Mouse (Mus musculus): ENCODE results near the gene Tbx15.

- TF ChIP-seq CTCF (IDR thresholded peaks at IDR 0.05; ENCODE audit: low read depth, low read length) (no peak), POLR2AphosphoS5 (IDR thresholded peaks at IDR 0.05; ENCODE audit: insufficient replicate concordance, low read depth, low read length) (no peak), GATA1 (IDR thresholded peaks at IDR 0.05; ENCODE audit: borderline replicate concordance, low read length) (no peak)
Measured at GRCm38 (mm10) chr3:99245341-99245740, 5.2 kb downstream of the Tbx15 start.

Measured in G1E (cell line).